ENCODE assay signal across 8 mouse cellular contexts in genomic region chr3:86986969-86987368, GRCm38 (mm10). TPM values are rescaled to one million over a fixed set of nuclear protein-coding genes. Genes with fewer than 3 reads are reported as not detected.
A peak's percentile ranks its signal among the peaks of the same experiment; 100 is the strongest.
DNase-seq lines count a peak whose midpoint lies in the region; ATAC-seq lines count a peak whose summit lies in the region.
"Not testable (repeated sequence)": the region's sequence is repeated elsewhere in the genome, so short reads cannot be mapped to it uniquely, and the experiment has no call there.

No protein-coding gene starts in this region.

- H3K36me3 ChIP-seq in embryonic facial prominence, embryonic 11.5 days (replicated peaks; ENCODE audit: control insufficient read depth, insufficient read depth, low read depth, low read length); forebrain, embryonic 16.5 days (ENCODE audit: control insufficient read depth, insufficient read depth); kidney, embryonic 14.5 days (ENCODE audit: control insufficient read depth, insufficient read depth, low read length); liver, embryonic 12.5 days; neural tube, embryonic 13.5 days: not testable (repeated sequence)

- peak overlapping the region; percentile 33 for H3K4me3 ChIP-seq in embryonic facial prominence, embryonic 11.5 days (ENCODE audit: low read depth, low read length)
- peak overlapping the region; percentile 36 for H3K4me3 ChIP-seq in forebrain, embryonic 16.5 days (replicated peaks; ENCODE audit: low read length)
- peak overlapping the region; percentile 33 for H3K4me3 ChIP-seq in kidney, embryonic 14.5 days (ENCODE audit: low read length)
- H3K4me3 ChIP-seq in liver, embryonic 12.5 days = peak overlapping the region; percentile 25; the same call in 1 of the 2 replicates
- H3K4me3 ChIP-seq in neural tube, embryonic 13.5 days = peak overlapping the region; percentile 32

- H3K9ac ChIP-seq in embryonic facial prominence, embryonic 11.5 days (replicated peaks; ENCODE audit: low read length) = peak overlapping the region; percentile 69
- H3K9ac ChIP-seq in forebrain, embryonic 16.5 days (replicated peaks; ENCODE audit: low read depth, low read length) = not testable (repeated sequence)
- peak overlapping the region; percentile 42; the same call in 1 of the 2 replicates for H3K9ac ChIP-seq in kidney, embryonic 14.5 days (ENCODE audit: low read depth, low read length)
- 0 out of 2 replicates have a peak overlapping the region, but pooled peaks have one; percentile 22 for H3K9ac ChIP-seq in liver, embryonic 12.5 days
- H3K9ac ChIP-seq in neural tube, embryonic 13.5 days = peak overlapping the region; percentile 52

- not testable (repeated sequence) for H3K27ac ChIP-seq in embryonic facial prominence, embryonic 11.5 days (replicated peaks; ENCODE audit: low read depth, low read length); forebrain, embryonic 16.5 days (ENCODE audit: low read length); kidney, embryonic 14.5 days (ENCODE audit: low read depth, low read length); liver, embryonic 12.5 days; neural tube, embryonic 13.5 days (replicated peaks)

- 48% methylated on average over 5 of the region's 6 CpGs for WGBS in embryonic facial prominence, embryonic 11.5 days
- 37% methylated on average over 6 of the region's 6 CpGs for WGBS in forebrain, embryonic 16.5 days
- 47% methylated on average over 5 of the region's 6 CpGs for WGBS in kidney, embryonic 14.5 days
- 36% methylated on average over 6 of the region's 6 CpGs for WGBS in liver, embryonic 12.5 days (ENCODE audit: insufficient replicate concordance)
- WGBS in neural tube, embryonic 13.5 days = 35% methylated on average over 6 of the region's 6 CpGs

- H3K27me3 ChIP-seq in embryonic facial prominence, embryonic 11.5 days (ENCODE audit: control insufficient read depth, insufficient read depth, low read length); forebrain, embryonic 16.5 days (replicated peaks; ENCODE audit: control insufficient read depth, insufficient read depth, low read length); kidney, embryonic 14.5 days (ENCODE audit: control insufficient read depth, insufficient read depth, low read length); liver, embryonic 12.5 days (replicated peaks); neural tube, embryonic 13.5 days: not testable (repeated sequence)

- ATAC-seq in embryonic facial prominence, embryonic 11.5 days (replicated peaks; ENCODE audit: insufficient number of reproducible peaks, low FRiP score, low TSS enrichment, low read depth); forebrain, embryonic 16.5 days; liver, embryonic 12.5 days: not testable (repeated sequence)
- peak; percentile 46 to 80; a peak in 2 of 4 replicates for ATAC-seq in hematopoietic stem cell, adult 5-6 weeks (replicated peaks in 1 of 2; ENCODE audit: insufficient read depth in 1 of 2, low FRiP score in 2 of 2, low TSS enrichment in 1 of 2, low read depth in 1 of 2, poor library complexity in 2 of 2, severe bottlenecking in 2 of 2)
- peak; percentile 32; the same call in 1 of the 2 replicates for ATAC-seq in kidney, embryonic 14.5 days (ENCODE audit: low FRiP score, low TSS enrichment)
- peak; percentile 98 for ATAC-seq in megakaryocyte progenitor cell, adult 5-6 weeks (replicated peaks; ENCODE audit: poor library complexity)
- peak; percentile 23; the same call in 1 of the 2 replicates for ATAC-seq in neural tube, embryonic 13.5 days (ENCODE audit: low read depth)

- DNase-seq in 416B (ENCODE audit: low read depth) = peak; percentile 28
- DNase-seq in embryonic facial prominence, embryonic 11.5 days (ENCODE audit: low spot score) = not testable (repeated sequence)

- H3K4me2 ChIP-seq in embryonic facial prominence, embryonic 11.5 days (ENCODE audit: low read depth, low read length) = peak overlapping the region; percentile 56
- H3K4me2 ChIP-seq in forebrain, embryonic 16.5 days (ENCODE audit: low read length) = peak overlapping the region; percentile 57
- peak overlapping the region; percentile 53 for H3K4me2 ChIP-seq in kidney, embryonic 14.5 days (replicated peaks; ENCODE audit: low read depth, low read length)
- H3K4me2 ChIP-seq in liver, embryonic 12.5 days = peak overlapping the region; percentile 44
- H3K4me2 ChIP-seq in neural tube, embryonic 13.5 days = peak overlapping the region; percentile 50

- not testable (repeated sequence) for H3K9me3 ChIP-seq in embryonic facial prominence, embryonic 11.5 days (replicated peaks; ENCODE audit: control insufficient read depth, low read length); forebrain, embryonic 16.5 days (ENCODE audit: control insufficient read depth, low read length); kidney, embryonic 14.5 days (ENCODE audit: control insufficient read depth, low read length); liver, embryonic 12.5 days (replicated peaks); neural tube, embryonic 13.5 days

- H3K4me1 ChIP-seq in embryonic facial prominence, embryonic 11.5 days (ENCODE audit: control insufficient read depth, insufficient read depth, low read length); forebrain, embryonic 16.5 days (replicated peaks; ENCODE audit: control insufficient read depth, insufficient read depth, low read length); kidney, embryonic 14.5 days (ENCODE audit: control insufficient read depth, insufficient read depth, low read length); liver, embryonic 12.5 days; neural tube, embryonic 13.5 days (replicated peaks): not testable (repeated sequence)

RNA-seq across cellular contexts. Expression of gene Cd1d1, which starts 12.3 kb away (rescaled TPM):
- polyA plus RNA-seq in embryonic facial prominence, embryonic 11.5 days (2014; fragmentation: Nextera tagmentation; extraction: Ambion mirVana) = 25.0 and 29.4 TPM in 2 replicates
- polyA plus RNA-seq in forebrain, embryonic 16.5 days (2015; fragmentation: Nextera tagmentation; extraction: Ambion mirVana) = 69.8 and 80.4 TPM in 2 replicates
- 52.9 and 84.5 TPM in 2 replicates for total RNA-seq in hematopoietic stem cell, adult 5-6 weeks (2017)
- polyA plus RNA-seq in kidney, embryonic 14.5 days (2014; fragmentation: Nextera tagmentation; extraction: Ambion mirVana) = 20.3 and 22.3 TPM in 2 replicates
- 8.7 and 10.2 TPM in 2 replicates for polyA plus RNA-seq in liver, embryonic 12.5 days (2016; fragmentation: Nextera tagmentation; extraction: Ambion mirVana)
- 36.5 and 40.8 TPM in 2 replicates for total RNA-seq in megakaryocyte progenitor cell, adult 5-6 weeks (2015)
- 20.7 and 23.7 TPM in 2 replicates for total RNA-seq in megakaryocyte progenitor cell, adult 5-6 weeks (2017)
- 80.0 and 86.8 TPM in 2 replicates for polyA plus RNA-seq in neural tube, embryonic 13.5 days (2015; fragmentation: Nextera tagmentation; extraction: Ambion mirVana)
